In the genomic region with DNA sequence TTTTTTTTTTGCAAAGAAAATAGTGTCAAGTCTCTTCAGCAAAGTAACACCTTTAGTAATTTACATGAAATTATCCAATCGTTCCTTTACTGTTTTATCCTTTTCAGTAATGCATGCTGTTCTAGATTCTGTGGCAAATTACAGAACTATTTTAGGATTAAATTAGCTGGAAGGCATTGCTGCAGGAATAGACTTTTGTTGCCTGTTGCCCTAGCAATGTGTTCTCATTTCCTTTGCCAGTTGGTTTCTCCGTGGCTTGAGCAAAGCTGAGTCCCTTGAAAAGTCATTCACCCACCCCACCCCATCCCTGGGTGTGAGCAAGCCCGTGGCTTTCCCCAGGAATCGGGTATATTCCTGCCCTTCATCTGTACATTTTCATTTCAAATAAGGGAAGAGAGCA, we compare ENCODE assay signal across 26 mouse cellular contexts.
DNase-seq lines count a peak whose midpoint lies in the region; ATAC-seq lines count a peak whose summit lies in the region.
"Had no signal": no experiment of that assay in that cellular context is flagged by ENCODE, and none has a peak within 500 bp of the region (broad histone marks: within the 10 kb centered on the region; RNA-seq: fewer than 3 reads in every experiment).

No protein-coding gene starts in this region.

- no peak overlapping the region for H3K4me3 ChIP-seq in neural tube, embryonic 13.5 days
- no peak overlapping the region for H3K4me3 ChIP-seq in hindbrain, embryonic 13.5 days
- H3K4me3 ChIP-seq: embryonic facial prominence, embryonic 13.5 days; erythroblast, embryonic 14.5 days; intestine, embryonic 15.5 days; liver, embryonic 15.5 days had no signal

- no peaks in the 10 kb centered on the region for H3K27me3 ChIP-seq in neural tube, embryonic 13.5 days
- H3K27me3 ChIP-seq in hindbrain, embryonic 13.5 days, result no peaks in the 10 kb centered on the region
- H3K27me3 ChIP-seq: embryonic facial prominence, embryonic 13.5 days; intestine, embryonic 15.5 days; liver, embryonic 15.5 days had no signal

- 0 out of 2 replicates have a peak overlapping the region, but pooled peaks have one; percentile 18 for H3K27ac ChIP-seq in neural tube, embryonic 13.5 days (replicated peaks)
- H3K27ac ChIP-seq in hindbrain, embryonic 13.5 days, result no peak overlapping the region
- H3K27ac ChIP-seq: embryonic facial prominence, embryonic 13.5 days; intestine, embryonic 15.5 days; liver, embryonic 15.5 days had no signal

- no peaks in the 10 kb centered on the region for H3K36me3 ChIP-seq in neural tube, embryonic 13.5 days
- H3K36me3 ChIP-seq in hindbrain, embryonic 13.5 days, result no peaks in the 10 kb centered on the region
- H3K36me3 ChIP-seq: embryonic facial prominence, embryonic 13.5 days; intestine, embryonic 15.5 days; liver, embryonic 15.5 days had no signal

- H3K4me1 ChIP-seq in neural tube, embryonic 13.5 days (replicated peaks), result 0 out of 2 replicates have a peak, but pooled peaks cover 8% of the 10 kb centered on the region
- H3K4me1 ChIP-seq in hindbrain, embryonic 13.5 days (replicated peaks), result no peaks in the 10 kb centered on the region
- H3K4me1 ChIP-seq: embryonic facial prominence, embryonic 13.5 days; intestine, embryonic 15.5 days; liver, embryonic 15.5 days had no signal

- ATAC-seq in neural tube, embryonic 13.5 days (ENCODE audit: low read depth), result no peak
- ATAC-seq in hindbrain, embryonic 13.5 days (ENCODE audit: low FRiP score), result no peak
- ATAC-seq in activated CD4-positive, CD25-positive, alpha-beta regulatory T cell, adult 4 months, result no peak
- ATAC-seq: forebrain, embryonic 14.5 days; hindbrain, embryonic 16.5 days; intestine, embryonic 15.5 days had no signal

- H3K4me2 ChIP-seq in neural tube, embryonic 13.5 days, result no peak overlapping the region
- H3K4me2 ChIP-seq in hindbrain, embryonic 13.5 days, result no peak overlapping the region
- H3K4me2 ChIP-seq: embryonic facial prominence, embryonic 13.5 days; heart, embryonic 11.5 days; intestine, embryonic 15.5 days; liver, embryonic 15.5 days had no signal

- 59% methylated on average over 4 of the region's 4 CpGs for WGBS in neural tube, embryonic 13.5 days
- WGBS in hindbrain, embryonic 13.5 days, result 65% methylated on average over 4 of the region's 4 CpGs

- peak; percentile 36 for DNase-seq in layer of hippocampus, adult 9-11 months
- no peak for DNase-seq in layer of hippocampus, postnatal 25 days (ENCODE audit: extremely low spot score in 1 of 2, low spot score in 1 of 2)
- peak; percentile 14 for DNase-seq in 3134 (ENCODE audit: extremely low read depth, insufficient read length, low spot score)
- DNase-seq in brain, adult 2 months (ENCODE audit: low read depth, low spot score), result peak; percentile 76
- DNase-seq: adrenal gland, postnatal 10 days; cerebellum, adult 8-10 months; cerebellum, postnatal 36 days; embryo, embryonic 11 days; gastrocnemius, postnatal 14 days; heart, adult 11 months; kidney, adult 8-10 months; kidney, postnatal 10 days; liver; lung, postnatal 4 days; midbrain, embryonic 14.5 days; thymus, postnatal 14 days had no signal

- H3K9me3 ChIP-seq in neural tube, embryonic 13.5 days, result no peaks in the 10 kb centered on the region
- no peaks in the 10 kb centered on the region for H3K9me3 ChIP-seq in hindbrain, embryonic 13.5 days
- H3K9me3 ChIP-seq: embryonic facial prominence, embryonic 13.5 days; intestine, embryonic 15.5 days; liver, embryonic 15.5 days had no signal

- no peak overlapping the region for H3K9ac ChIP-seq in neural tube, embryonic 13.5 days
- no peak overlapping the region for H3K9ac ChIP-seq in hindbrain, embryonic 13.5 days
- H3K9ac ChIP-seq: embryonic facial prominence, embryonic 13.5 days; intestine, embryonic 15.5 days; liver, embryonic 15.5 days had no signal

Comparison
In these comparisons a context has a peak if more than half of its experiments do, and no peak if none do; other contexts are left out.
1. DNase-seq: peak in layer of hippocampus, adult 9-11 months (single experiment), 3134 (single experiment) and brain, adult 2 months (single experiment); none in layer of hippocampus, postnatal 25 days (0 of 2).